Mouse (Mus musculus) NIH3T3 (cell line): ENCODE measurements around the gene Zfp449.
"Not testable (repeated sequence)": the region's sequence is repeated elsewhere in the genome, so short reads cannot be mapped to it uniquely, and the experiment has no call there.

Source experiments
- DNase-seq: peaks from one replicate; pipeline ENCODE4 v3.0.0-alpha.2; 2012; ENCODE audit warnings: low read depth

The Zfp449 gene

GRCm38 (mm10) chrX:56346176-56346931, at the start of gene Zfp449:
Gene Zfp449, plus strand, starts transcription at chrX:56346400.
- peak; percentile 93 for DNase-seq

- no peak for DNase-seq
Measured at GRCm38 (mm10) chrX:56307597-56307996, 38.6 kb upstream of the Zfp449 start.

- DNase-seq, result no peak
Measured at GRCm38 (mm10) chrX:56312813-56313212, 33.4 kb upstream of the Zfp449 start.

DNA sequence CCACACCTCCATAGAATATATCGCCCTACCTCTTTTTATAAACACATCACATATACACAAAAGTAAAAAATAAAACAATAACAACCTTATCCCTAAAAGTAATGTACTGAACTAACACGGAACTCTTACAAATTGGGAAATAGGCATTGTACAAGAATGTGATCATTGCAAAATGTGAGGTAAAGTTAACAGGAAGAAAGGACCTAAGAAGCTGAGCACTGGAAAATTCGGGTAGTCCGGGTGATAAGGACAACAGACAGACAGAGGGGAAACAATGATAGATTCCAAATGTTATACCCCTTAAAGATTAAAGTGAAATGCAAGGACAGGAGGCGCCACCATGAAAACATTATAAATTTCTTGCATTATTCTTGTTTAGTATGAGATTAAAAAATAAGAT, 24.1 kb upstream of the Zfp449 start:
- no peak for DNase-seq

DNA sequence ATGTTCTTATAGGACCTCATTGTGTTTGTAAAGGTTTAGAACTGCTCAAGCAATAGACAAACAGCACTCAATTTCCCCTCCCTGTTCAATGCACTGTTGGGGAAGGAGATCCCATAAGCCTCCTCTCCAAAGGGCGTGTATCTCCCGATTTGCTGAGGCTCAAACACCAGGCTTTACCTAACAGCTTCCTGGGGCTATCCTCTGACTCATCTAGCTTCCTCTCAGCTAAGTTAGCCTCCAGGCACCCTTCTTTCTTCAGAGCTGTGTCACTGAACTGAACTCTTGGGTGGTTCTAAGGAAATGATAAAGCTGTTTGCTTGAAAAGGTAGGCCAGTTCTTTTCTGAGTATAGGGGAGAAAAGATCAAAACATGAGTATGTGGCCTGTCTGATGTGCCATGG, 23.5 kb upstream of the Zfp449 start:
- peak; percentile 9 for DNase-seq

GRCm38 (mm10) chrX:56332046-56332445, 14.2 kb upstream of the Zfp449 start:
- peak; percentile 67 for DNase-seq

- peak; percentile 80 for DNase-seq
Measured at GRCm38 (mm10) chrX:56340305-56340704, 5.9 kb upstream of the Zfp449 start.

DNA sequence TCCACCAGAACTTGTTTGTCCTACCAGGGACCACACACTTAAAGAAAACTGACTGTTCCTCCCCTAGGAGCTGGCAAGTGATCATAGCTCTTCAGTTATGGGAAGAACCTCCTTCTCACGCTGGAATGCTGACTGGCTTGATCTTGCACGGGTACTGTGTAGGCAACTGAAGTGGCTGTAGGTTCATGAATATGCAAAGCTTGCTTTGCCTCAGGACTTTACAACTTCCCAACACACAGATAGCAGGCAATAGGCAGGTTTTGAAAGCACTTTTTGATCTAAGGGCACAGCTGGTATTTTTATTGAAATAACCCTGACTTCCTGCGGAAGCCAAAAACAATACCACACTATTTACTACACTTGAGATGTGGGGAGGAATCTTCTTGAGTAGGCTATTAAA, 3.3 kb upstream of the Zfp449 start:
- no peak for DNase-seq

- DNase-seq, result peak; percentile 77
Measured at GRCm38 (mm10) chrX:56346932-56347253, 693 bp downstream of the Zfp449 start.

DNA sequence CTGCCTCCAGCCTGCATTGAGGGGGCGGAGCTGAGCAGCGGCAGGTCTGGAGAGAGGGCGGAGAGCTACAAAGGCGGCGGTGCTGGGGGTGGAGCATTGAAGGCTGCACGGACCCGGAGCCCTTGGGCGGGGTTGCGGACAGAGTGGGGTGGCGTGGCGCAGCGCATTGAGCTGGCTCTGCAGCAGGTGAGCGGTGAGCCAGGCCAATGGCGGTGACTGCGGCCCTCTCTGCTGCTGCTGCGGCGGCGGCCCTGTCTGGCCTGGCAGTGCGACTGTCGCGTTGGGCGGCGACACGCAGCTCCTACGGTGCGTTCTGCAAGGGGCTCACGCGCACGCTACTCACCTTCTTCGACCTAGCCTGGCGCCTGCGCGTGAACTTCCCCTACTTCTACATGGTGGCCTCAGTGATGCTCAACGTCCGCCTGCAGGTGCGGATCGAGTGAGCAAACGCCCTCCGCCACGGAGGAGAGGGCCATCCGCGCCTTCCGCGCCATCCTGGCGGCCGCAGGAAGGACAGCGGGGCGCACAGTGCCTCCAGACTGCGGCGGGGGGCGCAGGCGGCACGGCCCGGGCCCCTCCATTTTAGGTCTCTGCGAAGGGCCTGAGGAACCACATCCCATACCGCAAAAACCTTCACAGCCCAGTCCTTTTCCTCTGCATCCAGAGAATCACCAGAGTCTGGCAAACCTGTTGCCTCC, 28.4 kb downstream of the Zfp449 start, which contains the start of gene Smim10l2a:
Smim10l2a (plus strand) TSS at position 156 of the 698 bp plus-strand sequence.
- DNase-seq, result not testable (repeated sequence)

- DNase-seq, result peak; percentile 21
Measured at GRCm38 (mm10) chrX:56380852-56381251, 34.7 kb downstream of the Zfp449 start.

DNA sequence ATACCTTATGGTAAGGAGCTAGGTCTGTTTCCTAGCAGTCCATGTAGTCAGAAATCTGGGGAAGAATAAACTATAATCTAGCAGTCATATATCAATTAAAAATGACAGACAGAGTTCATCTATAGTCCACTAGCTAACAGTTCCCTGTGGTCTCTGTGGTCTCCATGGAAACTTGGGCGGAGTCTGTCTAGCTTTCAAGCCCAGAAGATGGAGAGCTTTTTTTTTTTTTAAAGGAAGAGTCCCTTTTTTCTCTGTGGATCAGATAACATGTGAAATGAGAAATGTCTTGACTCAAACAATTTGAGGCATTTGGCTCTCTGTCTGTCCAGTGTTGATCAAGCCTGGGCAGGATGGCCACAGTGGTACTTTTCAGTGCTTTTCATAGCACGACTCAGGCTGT, 37.9 kb downstream of the Zfp449 start:
- DNase-seq, result peak; percentile 58

DNA sequence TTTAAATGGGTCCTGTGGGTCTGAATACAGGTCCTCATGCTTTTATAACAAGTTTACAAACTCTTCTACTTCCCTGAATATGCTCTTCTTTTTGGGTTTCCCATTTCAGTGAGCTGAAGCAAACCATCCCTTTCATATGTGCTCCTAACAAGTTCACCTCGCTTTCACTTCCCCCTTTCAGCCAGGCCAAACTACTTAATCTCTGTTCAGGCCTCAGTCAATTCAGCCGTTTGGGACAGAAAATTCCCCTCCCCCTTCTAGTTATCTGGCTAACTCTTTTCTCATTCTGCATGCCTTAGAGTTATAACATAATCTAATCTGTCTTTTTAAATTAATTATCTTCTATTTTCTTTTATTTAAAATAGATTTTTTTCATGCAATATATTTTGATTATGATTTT, 58.4 kb downstream of the Zfp449 start:
- DNase-seq, result no peak

GRCm38 (mm10) chrX:56405482-56405881, 59.3 kb downstream of the Zfp449 start:
- DNase-seq, result no peak

GRCm38 (mm10) chrX:56406128-56406527, 59.9 kb downstream of the Zfp449 start:
- DNase-seq, result no peak
